Mouse (Mus musculus) erythroblast, embryonic 14.5 days (primary cell): Measurements from ENCODE around the gene Cacna1f. TPM values are rescaled to one million over a fixed set of nuclear protein-coding genes. Genes with fewer than 3 reads are reported as not detected.
A peak's percentile ranks its signal among the peaks of the same experiment; 100 is the strongest.

ENCODE experiments used
- H3K27me3 ChIP-seq: 2 replicates; pipeline ENCODE4 v1.6.1; 2012; ENCODE audit warnings: inconsistent platforms; ENCODE audit not compliant: control insufficient read depth
- H3K36me3 ChIP-seq: 2 replicates; pipeline ENCODE4 v1.6.1; 2012; ENCODE audit warnings: mild to moderate bottlenecking, inconsistent platforms; ENCODE audit not compliant: control insufficient read depth
- H3K4me1 ChIP-seq: 2 replicates; pipeline ENCODE4 v1.6.1; 2012; ENCODE audit warnings: inconsistent platforms; ENCODE audit not compliant: control insufficient read depth
- H3K4me3 ChIP-seq: replicated peaks from 2 replicates; pipeline ENCODE3; 2012; ENCODE audit warnings: moderate library complexity, mild to moderate bottlenecking, inconsistent platforms
- H3K9me3 ChIP-seq: 2 replicates; pipeline ENCODE4 v1.6.1; 2012; ENCODE audit warnings: low read length, inconsistent platforms, mixed read lengths; ENCODE audit not compliant: control insufficient read depth
- GATA1 ChIP-seq: IDR thresholded peaks from 2 replicates; pipeline ENCODE4 v1.6.1; 2012; ENCODE audit warnings: low read length, inconsistent platforms, mixed read lengths
- TAL1 ChIP-seq: IDR thresholded peaks from 3 replicates; pipeline ENCODE4 v1.6.1; 2012; ENCODE audit warnings: low read length, inconsistent platforms, mixed read lengths
- polyA plus RNA-seq: library from polyadenylated mRNA; stranded (reverse); fragments of >175 nt; gene quantifications from 2 replicates; pipeline ENCODE4 v1.2.3, GENCODE M21; 2012

The Cacna1f gene
- polyA plus RNA-seq, 1 experiment, result not detected

- Histone ChIP-seq H3K9me3 (peaks cover 10% of the 10 kb centered on the region), H3K4me3 (peak within 1 kb of the TSS; percentile 81), H3K27me3 (peaks cover 3% of the 10 kb centered on the region), H3K36me3 (no peaks in the 10 kb centered on the region; the same call in 1 of the 2 replicates), H3K4me1 (peaks cover 43% of the 10 kb centered on the region)
- TF ChIP-seq TAL1 (no peak), GATA1 (peak; percentile 40; the same call in 1 of the 2 replicates)
Measured at GRCm38 (mm10) chrX:7574087-7574884, 32.6 kb upstream of the Cacna1f start, which contains the start of gene Ppp1r3f. Gene Ppp1r3f, minus strand, starts transcription at chrX:7574283.

GRCm38 (mm10) chrX:7574885-7575231 lies 32.0 kb upstream of the Cacna1f start:
- Histone ChIP-seq H3K36me3 (no peaks in the 10 kb centered on the region; the same call in 1 of the 2 replicates), H3K4me1 (peaks cover 43% of the 10 kb centered on the region), H3K27me3 (peaks cover 3% of the 10 kb centered on the region), H3K9me3 (peaks cover 10% of the 10 kb centered on the region), H3K4me3 (peak overlapping the region; percentile 81)
- TF ChIP-seq GATA1 (no peak), TAL1 (no peak)

GRCm38 (mm10) chrX:7581151-7581550 lies 25.7 kb upstream of the Cacna1f start:
- H3K27me3 ChIP-seq, result peaks cover 3% of the 10 kb centered on the region
- TF ChIP-seq TAL1 (no peak), GATA1 (no peak)
- H3K4me3 ChIP-seq, result no peak overlapping the region
- no peaks in the 10 kb centered on the region for H3K36me3 ChIP-seq
- no peaks in the 10 kb centered on the region for H3K9me3 ChIP-seq
- no peaks in the 10 kb centered on the region for H3K4me1 ChIP-seq

GRCm38 (mm10) chrX:7583881-7584280 lies 23.0 kb upstream of the Cacna1f start:
- H3K4me1 ChIP-seq, result peaks cover 3% of the 10 kb centered on the region
- no peak overlapping the region for H3K4me3 ChIP-seq
- H3K27me3 ChIP-seq, result no peaks in the 10 kb centered on the region; the same call in 1 of the 2 replicates
- no peaks in the 10 kb centered on the region for H3K9me3 ChIP-seq
- peaks cover 9% of the 10 kb centered on the region for H3K36me3 ChIP-seq
- TF ChIP-seq GATA1 (no peak), TAL1 (no peak)

- Histone ChIP-seq H3K9me3 (no peaks in the 10 kb centered on the region), H3K27me3 (no peaks in the 10 kb centered on the region), H3K4me3 (no peak overlapping the region), H3K36me3 (peaks cover 21% of the 10 kb centered on the region), H3K4me1 (peaks cover 5% of the 10 kb centered on the region)
- no peak for TF ChIP-seq GATA1
- no peak for TF ChIP-seq TAL1
Measured at GRCm38 (mm10) chrX:7586356-7586755, 20.5 kb upstream of the Cacna1f start.

GRCm38 (mm10) chrX:7595371-7595770 lies 11.5 kb upstream of the Cacna1f start:
- H3K4me1 ChIP-seq, result no peaks in the 10 kb centered on the region
- H3K4me3 ChIP-seq, result no peak overlapping the region
- TF ChIP-seq TAL1, result no peak
- H3K27me3 ChIP-seq, result no peaks in the 10 kb centered on the region
- peaks cover 87% of the 10 kb centered on the region for H3K36me3 ChIP-seq
- peaks cover 3% of the 10 kb centered on the region; the same call in 1 of the 2 replicates for H3K9me3 ChIP-seq

GRCm38 (mm10) chrX:7604004-7604403 lies 2.9 kb upstream of the Cacna1f start:
- TF ChIP-seq TAL1 (no peak), GATA1 (no peak)
- H3K9me3 ChIP-seq, result peaks cover 3% of the 10 kb centered on the region; the same call in 1 of the 2 replicates

GRCm38 (mm10) chrX:7604879-7605574 lies 1.9 kb upstream of the Cacna1f start, which contains the start of gene Ccdc22:
Gene Ccdc22, minus strand, starts transcription at chrX:7605517.
- TF ChIP-seq GATA1 (no peak), TAL1 (0 out of 3 replicates have a peak, but pooled peaks have one; percentile 16)
- H3K4me1 ChIP-seq, result peaks cover 18% of the 10 kb centered on the region
- no peaks in the 10 kb centered on the region for H3K9me3 ChIP-seq
- peaks cover 22% of the 10 kb centered on the region for H3K27me3 ChIP-seq
- H3K36me3 ChIP-seq, result peaks cover 32% of the 10 kb centered on the region
- H3K4me3 ChIP-seq, result peak within 1 kb of the TSS; percentile 71

More at GRCm38 (mm10) chrX:7604004-7604403, 2.9 kb upstream of the Cacna1f start:
- H3K4me3 ChIP-seq, result peak overlapping the region; percentile 71
- H3K4me1 ChIP-seq, result peaks cover 18% of the 10 kb centered on the region
- peaks cover 42% of the 10 kb centered on the region for H3K36me3 ChIP-seq
- H3K27me3 ChIP-seq, result peaks cover 16% of the 10 kb centered on the region

GRCm38 (mm10) chrX:7605575-7605941 lies 1.3 kb upstream of the Cacna1f start:
- peaks cover 18% of the 10 kb centered on the region for H3K4me1 ChIP-seq
- H3K4me3 ChIP-seq, result peak overlapping the region; percentile 71
- TF ChIP-seq TAL1 (no peak), GATA1 (no peak)
- peaks cover 27% of the 10 kb centered on the region for H3K36me3 ChIP-seq
- peaks cover 1% of the 10 kb centered on the region; the same call in 1 of the 2 replicates for H3K9me3 ChIP-seq
- peaks cover 27% of the 10 kb centered on the region for H3K27me3 ChIP-seq
